Mouse (Mus musculus) neural tube, embryonic 13.5 days (tissue): ENCODE data around the gene Ddn. TPM values are rescaled to one million over a fixed set of nuclear protein-coding genes. Genes with fewer than 3 reads are reported as not detected.
"Not testable (repeated sequence)": the region's sequence is repeated elsewhere in the genome, so short reads cannot be mapped to it uniquely, and the experiment has no call there.

Experiments
- ATAC-seq: fragments of 200-750 bp; cut with Nextera tagmentation; 2 replicates; pipeline ENCODE4 v1.8.0; 2017; ENCODE audit warnings: low read depth, mild to moderate bottlenecking, moderate TSS enrichment, moderate library complexity
- H3K27ac ChIP-seq: fragments of 300-500 bp; sonication (generic); replicated peaks from 2 replicates; pipeline ENCODE4 v1.5.1; 2015; ENCODE audit warnings: moderate library complexity, mild to moderate bottlenecking, inconsistent platforms
- H3K27me3 ChIP-seq: fragments of 300-500 bp; sonication (generic); 2 replicates; pipeline ENCODE4 v1.6.1; 2015; ENCODE audit warnings: mild to moderate bottlenecking, inconsistent platforms
- H3K36me3 ChIP-seq: fragments of 300-500 bp; sonication (generic); 2 replicates; pipeline ENCODE4 v1.6.1; 2015; ENCODE audit warnings: mild to moderate bottlenecking, inconsistent platforms
- H3K4me1 ChIP-seq: fragments of 300-500 bp; sonication (generic); replicated peaks from 2 replicates; pipeline ENCODE4 v1.6.1; 2015; ENCODE audit warnings: inconsistent platforms
- H3K4me2 ChIP-seq: fragments of 300-500 bp; sonication (generic); 2 replicates; pipeline ENCODE4 v1.6.1; 2015; ENCODE audit warnings: inconsistent platforms, mild to moderate bottlenecking, moderate library complexity
- H3K4me3 ChIP-seq: fragments of 300-500 bp; sonication (generic); 2 replicates; pipeline ENCODE4 v1.5.1; 2015; ENCODE audit warnings: mild to moderate bottlenecking, inconsistent platforms
- H3K9ac ChIP-seq: fragments of 300-500 bp; sonication (generic); 2 replicates; pipeline ENCODE4 v1.6.1; 2015; ENCODE audit warnings: moderate library complexity, mild to moderate bottlenecking, inconsistent platforms
- H3K9me3 ChIP-seq: fragments of 300-500 bp; sonication (generic); 2 replicates; pipeline ENCODE4 v1.6.1; 2016; ENCODE audit warnings: inconsistent platforms
- WGBS: fragments of 180-500 bp; shearing (Covaris S2); methylation state at CpG from one replicate; pipeline ENCODE4 v1.1.7; 2015; 5-methylcytosine and 5-hydroxymethylcytosine counted together
- polyA plus RNA-seq: library from polyadenylated mRNA; unstranded; fragments of >200 nt; fragmentation: Nextera tagmentation; extraction: Ambion mirVana; gene quantifications from 2 replicates; pipeline ENCODE4 v1.2.1, GENCODE M21; 2015

Gene Ddn
- polyA plus RNA-seq, 1 experiment from 2014 or later, result 0.50 TPM

GRCm38 (mm10) chr15:98823434-98823833 lies 14.1 kb upstream of the Ddn start:
- H3K27ac ChIP-seq, result no peak overlapping the region
- H3K9ac ChIP-seq, result no peak overlapping the region
- no peak for ATAC-seq
- H3K9me3 ChIP-seq, result no peaks in the 10 kb centered on the region
- H3K4me1 ChIP-seq, result no peaks in the 10 kb centered on the region
- no peak overlapping the region for H3K4me3 ChIP-seq
- no peaks in the 10 kb centered on the region for H3K27me3 ChIP-seq
- WGBS, result 75% methylated on average over 3 of the region's 3 CpGs
- H3K4me2 ChIP-seq, result no peak overlapping the region
- H3K36me3 ChIP-seq, result peaks cover 50% of the 10 kb centered on the region

GRCm38 (mm10) chr15:98822147-98822546 lies 12.9 kb upstream of the Ddn start:
- Histone ChIP-seq H3K9ac (no peak overlapping the region), H3K4me1 (no peaks in the 10 kb centered on the region), H3K9me3 (no peaks in the 10 kb centered on the region), H3K27me3 (no peaks in the 10 kb centered on the region), H3K36me3 (peaks cover 50% of the 10 kb centered on the region), H3K4me3 (no peak overlapping the region), H3K4me2 (no peak overlapping the region), H3K27ac (no peak overlapping the region)
- 96% methylated on average over 5 of the region's 5 CpGs for WGBS
- ATAC-seq, result no peak

GRCm38 (mm10) chr15:98821403-98821802 lies 12.1 kb upstream of the Ddn start:
- no peak for ATAC-seq
- no peaks in the 10 kb centered on the region for H3K9me3 ChIP-seq
- H3K27me3 ChIP-seq, result no peaks in the 10 kb centered on the region
- H3K9ac ChIP-seq, result no peak overlapping the region
- no peak overlapping the region for H3K4me2 ChIP-seq
- H3K4me1 ChIP-seq, result no peaks in the 10 kb centered on the region
- H3K27ac ChIP-seq, result no peak overlapping the region
- H3K36me3 ChIP-seq, result peaks cover 55% of the 10 kb centered on the region
- WGBS, result 30% methylated on average over 10 of the region's 10 CpGs
- H3K4me3 ChIP-seq, result no peak overlapping the region

- H3K4me3 ChIP-seq, result no peak overlapping the region
- H3K4me2 ChIP-seq, result no peak overlapping the region
- 92% methylated on average over 4 of the region's 4 CpGs for WGBS
- peaks cover 55% of the 10 kb centered on the region for H3K36me3 ChIP-seq
- no peak overlapping the region for H3K27ac ChIP-seq
- H3K27me3 ChIP-seq, result no peaks in the 10 kb centered on the region
- no peak overlapping the region for H3K9ac ChIP-seq
- H3K9me3 ChIP-seq, result no peaks in the 10 kb centered on the region
- H3K4me1 ChIP-seq, result no peaks in the 10 kb centered on the region
- no peak for ATAC-seq
These were observed 11.6 kb upstream of the Ddn start for GRCm38 (mm10) chr15:98820937-98821336.

GRCm38 (mm10) chr15:98818171-98818570 lies 8.9 kb upstream of the Ddn start:
- no peak overlapping the region for H3K9ac ChIP-seq
- H3K27ac ChIP-seq, result no peak overlapping the region
- H3K36me3 ChIP-seq, result peaks cover 58% of the 10 kb centered on the region
- no peaks in the 10 kb centered on the region for H3K9me3 ChIP-seq
- no peak overlapping the region for H3K4me3 ChIP-seq
- no peak overlapping the region for H3K4me2 ChIP-seq
- no peak for ATAC-seq
- 93% methylated on average over 7 of the region's 7 CpGs for WGBS
- H3K4me1 ChIP-seq, result no peaks in the 10 kb centered on the region
- no peaks in the 10 kb centered on the region for H3K27me3 ChIP-seq

- H3K36me3 ChIP-seq, result peaks cover 48% of the 10 kb centered on the region
- 87% methylated on average over 20 of the region's 20 CpGs for WGBS
- no peak overlapping the region for H3K27ac ChIP-seq
- H3K4me2 ChIP-seq, result no peak overlapping the region
- no peaks in the 10 kb centered on the region for H3K9me3 ChIP-seq
- H3K27me3 ChIP-seq, result peaks cover 33% of the 10 kb centered on the region
- H3K4me1 ChIP-seq, result peaks cover 11% of the 10 kb centered on the region
- ATAC-seq, result no peak
- H3K4me3 ChIP-seq, result no peak overlapping the region
- H3K9ac ChIP-seq, result no peak overlapping the region
These were observed 3.6 kb upstream of the Ddn start for GRCm38 (mm10) chr15:98812741-98813424.

- not testable (repeated sequence) for H3K4me2 ChIP-seq, H3K4me3 ChIP-seq, H3K9ac ChIP-seq, H3K9me3 ChIP-seq, ATAC-seq, H3K27ac ChIP-seq
- peaks cover 38% of the 10 kb centered on the region for H3K4me1 ChIP-seq
- 71% methylated on average over 6 of the region's 6 CpGs for WGBS
- peaks cover 37% of the 10 kb centered on the region for H3K36me3 ChIP-seq
- H3K27me3 ChIP-seq, result peaks cover 60% of the 10 kb centered on the region
These were observed 922 bp upstream of the Ddn start for GRCm38 (mm10) chr15:98810212-98810611.

- peaks cover 75% of the 10 kb centered on the region for H3K27me3 ChIP-seq
- peaks cover 45% of the 10 kb centered on the region for H3K4me1 ChIP-seq
- H3K9me3 ChIP-seq, result no peaks in the 10 kb centered on the region
- peak overlapping the region; percentile 44; the same call in 1 of the 2 replicates for H3K4me3 ChIP-seq
- 0 out of 2 replicates have a peak overlapping the region, but pooled peaks have one; percentile 9 for H3K9ac ChIP-seq
- ATAC-seq, result no peak
- H3K27ac ChIP-seq, result no peak overlapping the region
- H3K4me2 ChIP-seq, result peak overlapping the region; percentile 71; the same call in 1 of the 2 replicates
- H3K36me3 ChIP-seq, result peaks cover 24% of the 10 kb centered on the region
- WGBS, result 5% methylated on average over 6 of the region's 6 CpGs
These were observed 597 bp downstream of the Ddn start for GRCm38 (mm10) chr15:98808651-98809134.

- H3K4me2 ChIP-seq, result peak overlapping the region; percentile 71
- peak overlapping the region; percentile 64 for H3K9ac ChIP-seq
- peak overlapping the region; percentile 44 for H3K4me3 ChIP-seq
- ATAC-seq, result 0 out of 2 replicates have a peak, but pooled peaks have one; percentile 29
- peaks cover 18% of the 10 kb centered on the region for H3K36me3 ChIP-seq
- H3K27ac ChIP-seq, result no peak overlapping the region
- H3K9me3 ChIP-seq, result no peaks in the 10 kb centered on the region
- H3K27me3 ChIP-seq, result peaks cover 81% of the 10 kb centered on the region
- under 1% methylated on average over 34 of the region's 34 CpGs for WGBS
- H3K4me1 ChIP-seq, result peaks cover 49% of the 10 kb centered on the region
These were observed 1.2 kb downstream of the Ddn start for GRCm38 (mm10) chr15:98807895-98808650.

GRCm38 (mm10) chr15:98806809-98807770 lies 2.2 kb downstream of the Ddn start:
- Histone ChIP-seq H3K4me2 (peak overlapping the region; percentile 71), H3K4me3 (peak overlapping the region; percentile 44), H3K9ac (peak overlapping the region; percentile 64), H3K27me3 (peaks cover 91% of the 10 kb centered on the region), H3K4me1 (peaks cover 49% of the 10 kb centered on the region), H3K36me3 (peaks cover 9% of the 10 kb centered on the region; the same call in 1 of the 2 replicates), H3K27ac (no peak overlapping the region), H3K9me3 (no peaks in the 10 kb centered on the region)
- no peak for ATAC-seq
- WGBS, result 1% methylated on average over 55 of the region's 58 CpGs

- peak overlapping the region; percentile 71 for H3K4me2 ChIP-seq
- peaks cover 49% of the 10 kb centered on the region for H3K4me1 ChIP-seq
- H3K9me3 ChIP-seq, result no peaks in the 10 kb centered on the region
- no peak overlapping the region for H3K27ac ChIP-seq
- 0 out of 2 replicates have a peak, but pooled peaks cover 3% of the 10 kb centered on the region for H3K36me3 ChIP-seq
- peak overlapping the region; percentile 63; the same call in 1 of the 2 replicates for H3K9ac ChIP-seq
- H3K4me3 ChIP-seq, result peak overlapping the region; percentile 44
- H3K27me3 ChIP-seq, result peaks cover 100% of the 10 kb centered on the region
- 3% methylated on average over 30 of the region's 30 CpGs for WGBS
- no peak for ATAC-seq
These were observed 3.0 kb downstream of the Ddn start for GRCm38 (mm10) chr15:98806071-98806808.
